Mouse (Mus musculus): ENCODE results near the gene Prkcz. TPM values are rescaled to one million over a fixed set of nuclear protein-coding genes. Genes with fewer than 3 reads are reported as not detected.
"Not testable (repeated sequence)": the region's sequence is repeated elsewhere in the genome, so short reads cannot be mapped to it uniquely, and the experiment has no call there.

The Prkcz gene
- polyA plus RNA-seq, 1 experiment from 2014 or later: 17.6 TPM

DNA sequence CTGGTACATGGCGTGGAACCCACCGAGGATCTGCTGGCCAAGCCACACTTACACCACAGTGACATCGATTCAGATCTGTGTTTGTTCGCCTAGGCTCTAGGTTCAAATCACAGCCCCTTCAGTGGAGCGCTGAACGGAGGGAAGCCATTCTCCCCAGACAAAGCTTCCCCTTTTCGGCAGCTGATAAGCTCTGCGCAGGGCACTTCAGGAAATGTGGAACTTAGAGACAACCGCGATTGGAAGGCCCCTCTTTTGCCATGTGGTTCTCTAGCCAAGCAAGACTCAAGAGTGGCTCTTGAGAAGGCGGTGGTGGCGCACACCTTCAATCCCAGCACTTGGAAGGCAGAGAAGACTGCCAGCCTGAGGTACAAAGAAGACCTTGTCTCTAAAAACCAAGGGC lies 14.8 kb downstream of the Prkcz start:
- DNase-seq (ENCODE audit: low spot score, missing footprints): no peak
- Histone ChIP-seq H3K4me2 (no peak overlapping the region), H3K27ac (ENCODE audit: low read depth, low read length) (no peak overlapping the region), H3K4me1 (ENCODE audit: control insufficient read depth, insufficient read depth, low read length) (peaks cover 10% of the 10 kb centered on the region), H3K4me3 (ENCODE audit: low read depth, low read length) (no peak overlapping the region), H3K9ac (ENCODE audit: low read length) (no peak overlapping the region; the same call in 1 of the 2 replicates), H3K36me3 (ENCODE audit: control insufficient read depth, insufficient read depth, low read length) (no peaks in the 10 kb centered on the region), H3K9me3 (ENCODE audit: control insufficient read depth, low read length) (no peaks in the 10 kb centered on the region), H3K27me3 (ENCODE audit: control insufficient read depth, insufficient read depth, low read length) (peaks cover 8% of the 10 kb centered on the region)
- 94% methylated on average over 12 of the region's 12 CpGs for WGBS
- ATAC-seq (ENCODE audit: low FRiP score): no peak

DNA sequence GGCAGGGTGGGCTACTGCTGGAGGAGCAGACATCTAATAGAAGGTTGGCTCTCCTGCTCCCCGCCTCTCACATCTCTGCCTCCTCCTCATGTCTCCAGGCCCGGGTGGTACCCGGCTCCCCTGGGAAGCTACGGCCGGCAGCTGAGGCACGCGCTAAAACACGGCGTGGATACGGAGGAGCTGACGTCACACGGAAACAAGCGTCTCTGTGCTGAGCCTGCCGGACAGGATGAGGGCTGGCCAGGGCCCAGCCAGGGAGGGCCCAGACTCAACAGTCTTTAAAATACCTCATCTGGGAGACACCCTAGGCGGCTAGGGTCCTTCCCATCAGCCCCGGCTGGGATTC lies 15.6 kb downstream of the Prkcz start:
- peak; percentile 92 for ATAC-seq (ENCODE audit: low FRiP score)
- Histone ChIP-seq H3K27ac (ENCODE audit: low read depth, low read length) (peak overlapping the region; percentile 58; the same call in 1 of the 2 replicates), H3K9me3 (ENCODE audit: control insufficient read depth, low read length) (no peaks in the 10 kb centered on the region), H3K9ac (ENCODE audit: low read length) (peak overlapping the region; percentile 81), H3K4me3 (ENCODE audit: low read depth, low read length) (peak overlapping the region; percentile 57), H3K4me1 (ENCODE audit: control insufficient read depth, insufficient read depth, low read length) (peaks cover 10% of the 10 kb centered on the region), H3K27me3 (ENCODE audit: control insufficient read depth, insufficient read depth, low read length) (peaks cover 8% of the 10 kb centered on the region), H3K36me3 (ENCODE audit: control insufficient read depth, insufficient read depth, low read length) (no peaks in the 10 kb centered on the region), H3K4me2 (peak overlapping the region; percentile 96)
- DNase-seq (ENCODE audit: low spot score, missing footprints): no peak
- WGBS: 2% methylated on average over 16 of the region's 16 CpGs

DNA sequence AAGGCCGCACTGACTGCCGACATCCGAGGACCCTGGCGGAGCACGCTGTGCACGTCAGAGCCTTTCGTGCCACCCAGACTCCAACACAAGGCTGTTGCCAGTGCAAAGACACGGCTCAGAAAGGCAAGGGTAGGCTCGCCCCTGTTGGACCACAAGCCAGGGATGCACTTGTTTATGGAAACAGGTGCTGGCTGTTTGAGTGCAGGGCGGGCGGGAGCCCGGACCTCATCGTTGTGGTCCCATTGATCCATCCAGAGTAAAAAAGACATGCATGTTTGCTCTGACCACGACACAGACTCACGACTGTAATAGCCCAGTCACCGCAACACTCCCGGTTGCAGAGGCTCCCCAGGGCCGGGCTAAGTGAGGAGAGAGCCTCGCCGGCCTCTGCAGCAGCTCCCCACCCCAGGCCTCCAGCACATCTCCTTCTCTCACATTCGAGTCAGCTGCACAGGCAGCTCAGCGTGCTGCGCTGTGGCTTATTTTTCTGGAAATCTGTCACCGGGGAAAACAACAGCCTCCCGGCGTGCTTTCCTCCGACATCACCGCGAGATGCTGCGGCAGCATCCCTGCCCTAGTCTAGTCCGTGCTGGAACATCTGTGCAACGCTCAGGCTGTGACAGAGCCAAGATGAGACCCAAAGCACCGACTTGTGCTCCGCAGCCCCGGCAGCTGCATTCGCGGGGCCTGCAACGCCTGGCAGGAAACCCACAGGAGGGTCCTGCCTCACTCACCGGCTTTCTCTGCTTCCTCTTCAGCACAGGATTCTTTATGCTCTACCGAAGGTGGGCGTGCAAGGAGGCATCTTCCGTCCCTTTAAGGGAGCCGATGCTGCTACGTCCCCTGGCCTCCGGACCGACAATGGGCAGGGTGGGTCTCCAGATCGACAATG lies 16.2 kb downstream of the Prkcz start:
- Histone ChIP-seq H3K4me3 (ENCODE audit: low read depth, low read length) (peak overlapping the region; percentile 57), H3K9me3 (ENCODE audit: control insufficient read depth, low read length) (no peaks in the 10 kb centered on the region), H3K4me2 (peak overlapping the region; percentile 96), H3K27me3 (ENCODE audit: control insufficient read depth, insufficient read depth, low read length) (peaks cover 8% of the 10 kb centered on the region), H3K27ac (ENCODE audit: low read depth, low read length) (peak overlapping the region; percentile 58; the same call in 1 of the 2 replicates), H3K4me1 (ENCODE audit: control insufficient read depth, insufficient read depth, low read length) (peaks cover 10% of the 10 kb centered on the region), H3K36me3 (ENCODE audit: control insufficient read depth, insufficient read depth, low read length) (no peaks in the 10 kb centered on the region), H3K9ac (ENCODE audit: low read length) (peak overlapping the region; percentile 81)
- DNase-seq (ENCODE audit: low spot score, missing footprints): peak; percentile 97
- WGBS: 6% methylated on average over 47 of the region's 47 CpGs
- peak; percentile 68 for ATAC-seq (ENCODE audit: low FRiP score)

DNA sequence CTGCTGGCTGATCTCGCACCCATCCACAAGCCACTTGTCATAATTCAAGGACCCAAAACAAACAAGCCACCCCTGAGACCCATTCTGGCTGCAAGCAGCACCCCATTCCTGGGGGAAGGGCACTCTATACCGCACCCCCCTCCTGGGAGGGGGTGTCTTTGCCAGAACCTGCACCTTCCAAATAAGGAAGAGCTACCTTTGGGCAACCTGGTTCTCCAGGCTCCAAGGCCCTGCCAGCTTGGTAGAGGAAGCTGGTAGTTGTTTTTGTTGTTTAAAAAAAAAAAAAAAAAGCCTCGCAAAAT lies 16.9 kb downstream of the Prkcz start:
- 59% methylated on average over 3 of the region's 3 CpGs for WGBS
- peak overlapping the region; percentile 81; the same call in 1 of the 2 replicates for H3K9ac ChIP-seq (ENCODE audit: low read length)
- ATAC-seq (ENCODE audit: low FRiP score) (no peak), DNase-seq (ENCODE audit: low spot score, missing footprints) (no peak)
- H3K9me3 ChIP-seq (ENCODE audit: control insufficient read depth, low read length): no peaks in the 10 kb centered on the region
- H3K27me3 ChIP-seq (ENCODE audit: control insufficient read depth, insufficient read depth, low read length): peaks cover 8% of the 10 kb centered on the region
- peak overlapping the region; percentile 96 for H3K4me2 ChIP-seq
- no peak overlapping the region for H3K27ac ChIP-seq (ENCODE audit: low read depth, low read length)
- peaks cover 10% of the 10 kb centered on the region for H3K4me1 ChIP-seq (ENCODE audit: control insufficient read depth, insufficient read depth, low read length)
- no peaks in the 10 kb centered on the region for H3K36me3 ChIP-seq (ENCODE audit: control insufficient read depth, insufficient read depth, low read length)
- H3K4me3 ChIP-seq (ENCODE audit: low read depth, low read length): peak overlapping the region; percentile 57

DNA sequence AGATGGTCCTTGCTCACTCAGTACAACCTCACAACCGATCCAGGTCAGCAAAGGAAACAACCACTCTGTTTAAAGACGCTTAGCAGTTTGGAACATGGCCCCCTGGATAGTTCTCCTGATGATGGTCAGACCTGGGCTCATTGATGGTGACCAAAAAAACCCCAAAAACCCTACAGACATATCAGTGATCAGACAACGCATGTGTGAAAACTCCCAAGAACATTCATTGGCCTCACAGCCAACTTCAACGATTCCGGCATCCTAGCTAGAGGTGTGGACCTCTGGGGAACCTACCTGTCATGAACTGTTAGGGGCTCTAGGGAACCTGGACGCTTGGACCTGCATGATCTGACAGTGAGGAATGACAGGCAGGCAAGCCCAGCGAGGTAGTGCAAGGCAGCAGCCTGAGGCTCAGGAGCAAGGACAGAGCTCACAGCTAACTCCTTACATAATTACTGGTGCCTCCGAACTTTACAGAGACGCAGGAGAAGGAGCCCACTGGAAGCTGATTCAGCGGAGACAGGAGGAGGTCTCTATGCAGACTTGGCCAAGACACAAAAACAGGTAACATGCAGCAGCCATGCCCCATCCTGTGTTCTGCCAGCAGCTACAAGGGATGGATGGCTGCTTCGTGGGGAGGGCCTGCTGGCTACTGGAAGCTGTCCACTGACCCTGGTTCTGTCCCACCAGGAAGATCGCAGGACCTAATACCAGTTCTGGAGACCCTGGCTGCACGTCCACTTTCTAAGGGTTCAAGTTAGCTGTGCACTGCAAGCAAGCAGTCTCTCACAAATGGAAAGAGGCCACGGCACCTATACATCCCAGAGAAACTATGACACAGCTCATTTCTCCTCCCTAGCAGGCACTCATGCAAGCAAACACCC lies 17.5 kb downstream of the Prkcz start:
- ATAC-seq (ENCODE audit: low FRiP score) (no peak), DNase-seq (ENCODE audit: low spot score, missing footprints) (no peak)
- H3K27me3 ChIP-seq (ENCODE audit: control insufficient read depth, insufficient read depth, low read length): peaks cover 8% of the 10 kb centered on the region
- H3K9me3 ChIP-seq (ENCODE audit: control insufficient read depth, low read length): no peaks in the 10 kb centered on the region
- 81% methylated on average over 14 of the region's 14 CpGs for WGBS
- peaks cover 10% of the 10 kb centered on the region for H3K4me1 ChIP-seq (ENCODE audit: control insufficient read depth, insufficient read depth, low read length)
- H3K4me3 ChIP-seq (ENCODE audit: low read depth, low read length): peak overlapping the region; percentile 57
- H3K27ac ChIP-seq (ENCODE audit: low read depth, low read length): no peak overlapping the region
- H3K36me3 ChIP-seq (ENCODE audit: control insufficient read depth, insufficient read depth, low read length): no peaks in the 10 kb centered on the region
- H3K9ac ChIP-seq (ENCODE audit: low read length): peak overlapping the region; percentile 81; the same call in 1 of the 2 replicates
- peak overlapping the region; percentile 96 for H3K4me2 ChIP-seq

DNA sequence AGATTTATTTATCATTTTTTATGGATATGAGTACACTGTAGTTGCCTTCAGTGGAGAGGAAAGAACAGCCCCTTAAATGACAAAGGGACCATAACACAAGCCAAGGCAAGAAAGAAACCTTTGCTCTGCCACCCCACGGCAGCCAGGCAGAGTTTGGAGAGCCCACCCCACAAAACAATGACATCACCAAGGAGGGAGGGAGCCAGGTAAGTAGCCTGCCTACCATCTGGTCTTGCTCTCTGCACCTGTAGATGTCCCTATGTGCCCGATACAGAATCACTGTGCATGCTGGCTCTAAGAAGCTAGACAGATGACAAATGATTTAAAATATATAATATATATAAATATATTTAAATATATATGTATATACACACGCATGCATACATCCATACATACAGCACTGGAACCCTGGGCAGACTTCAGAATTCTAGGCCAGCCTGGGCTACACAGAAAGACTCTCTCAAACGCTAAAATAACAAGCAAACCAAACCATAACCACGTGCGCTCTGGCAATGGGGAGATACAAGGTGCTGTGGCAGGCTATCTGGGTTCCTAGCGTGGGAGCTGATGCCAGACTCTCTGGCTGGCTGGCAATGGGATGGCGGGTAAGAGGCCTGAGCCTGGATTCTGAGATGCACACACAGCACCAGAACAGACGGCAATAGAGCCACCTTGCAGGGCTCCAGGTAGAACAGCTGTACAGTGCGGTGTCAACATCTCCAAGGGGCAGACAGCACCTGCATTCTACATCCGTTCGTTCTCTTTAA lies 24.7 kb downstream of the Prkcz start:
- Histone ChIP-seq H3K4me1 (ENCODE audit: control insufficient read depth, insufficient read depth, low read length) (no peaks in the 10 kb centered on the region), H3K4me3 (ENCODE audit: low read depth, low read length) (no peak overlapping the region), H3K9ac (ENCODE audit: low read length) (no peak overlapping the region), H3K36me3 (ENCODE audit: control insufficient read depth, insufficient read depth, low read length) (no peaks in the 10 kb centered on the region), H3K4me2 (no peak overlapping the region), H3K27ac (ENCODE audit: low read depth, low read length) (no peak overlapping the region), H3K27me3 (ENCODE audit: control insufficient read depth, insufficient read depth, low read length) (no peaks in the 10 kb centered on the region), H3K9me3 (ENCODE audit: control insufficient read depth, low read length) (no peaks in the 10 kb centered on the region)
- WGBS: 90% methylated on average over 12 of the region's 12 CpGs
- DNase-seq (ENCODE audit: low spot score, missing footprints) (no peak), ATAC-seq (ENCODE audit: low FRiP score) (no peak)

DNA sequence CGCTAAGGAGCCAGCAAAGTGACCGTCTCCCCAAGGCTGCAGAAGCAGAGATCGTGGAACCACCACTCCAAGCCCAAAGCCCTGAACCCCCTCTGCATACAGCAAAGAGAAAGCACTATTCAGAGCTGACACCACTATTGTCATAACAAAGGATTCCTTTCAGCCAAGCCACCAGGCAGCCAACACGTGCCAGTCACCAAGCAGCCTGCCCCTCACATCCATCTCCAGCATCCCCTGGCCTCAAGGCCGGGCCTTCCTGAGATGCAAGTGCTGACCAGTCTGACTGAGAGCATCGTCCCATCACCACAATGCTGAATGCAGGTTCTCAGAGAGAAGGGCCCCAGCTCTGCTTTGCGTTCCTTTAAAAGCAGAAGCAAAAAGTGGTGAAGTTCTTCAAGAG lies 28.9 kb downstream of the Prkcz start:
- H3K27me3 ChIP-seq (ENCODE audit: control insufficient read depth, insufficient read depth, low read length): no peaks in the 10 kb centered on the region
- no peaks in the 10 kb centered on the region for H3K9me3 ChIP-seq (ENCODE audit: control insufficient read depth, low read length)
- ATAC-seq (ENCODE audit: low FRiP score): no peak
- no peaks in the 10 kb centered on the region for H3K4me1 ChIP-seq (ENCODE audit: control insufficient read depth, insufficient read depth, low read length)
- H3K4me2 ChIP-seq: no peak overlapping the region
- no peaks in the 10 kb centered on the region for H3K36me3 ChIP-seq (ENCODE audit: control insufficient read depth, insufficient read depth, low read length)
- H3K27ac ChIP-seq (ENCODE audit: low read depth, low read length): no peak overlapping the region
- DNase-seq (ENCODE audit: low spot score, missing footprints): no peak
- 45% methylated on average over 7 of the region's 7 CpGs for WGBS
- no peak overlapping the region for H3K9ac ChIP-seq (ENCODE audit: low read length)
- no peak overlapping the region for H3K4me3 ChIP-seq (ENCODE audit: low read depth, low read length)

DNA sequence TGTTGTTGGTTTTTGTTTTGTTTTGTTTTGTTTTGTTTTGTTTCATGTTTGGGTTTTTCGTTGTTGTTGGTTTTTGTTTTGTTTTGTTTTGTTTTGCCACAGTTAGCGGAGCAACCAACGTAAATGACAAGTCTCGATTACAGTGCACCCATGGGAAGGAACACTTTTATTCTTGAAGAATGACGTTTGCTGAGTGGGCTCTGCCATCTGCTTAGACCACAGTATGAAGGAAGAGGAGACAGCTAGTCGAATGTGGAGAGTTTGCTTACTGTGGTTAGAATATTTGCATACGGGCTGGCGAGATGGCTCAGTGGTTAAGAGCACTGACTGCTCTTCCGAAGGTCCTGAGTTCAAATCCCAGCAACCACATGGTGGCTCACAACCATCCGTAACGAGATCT lies 32.8 kb downstream of the Prkcz start:
- not testable (repeated sequence) for DNase-seq (ENCODE audit: low spot score, missing footprints); H3K4me3 ChIP-seq (ENCODE audit: low read depth, low read length); H3K27me3 ChIP-seq (ENCODE audit: control insufficient read depth, insufficient read depth, low read length); H3K36me3 ChIP-seq (ENCODE audit: control insufficient read depth, insufficient read depth, low read length); H3K27ac ChIP-seq (ENCODE audit: low read depth, low read length); H3K4me1 ChIP-seq (ENCODE audit: control insufficient read depth, insufficient read depth, low read length); H3K4me2 ChIP-seq; H3K9ac ChIP-seq (ENCODE audit: low read length); ATAC-seq (ENCODE audit: low FRiP score); H3K9me3 ChIP-seq (ENCODE audit: control insufficient read depth, low read length)
- WGBS: 83% methylated on average over 11 of the region's 11 CpGs
